Mouse (Mus musculus): ENCODE data around the gene Wipf2. TPM values are rescaled to one million over a fixed set of nuclear protein-coding genes. Genes with fewer than 3 reads are reported as not detected.
"Not testable (repeated sequence)": the region's sequence is repeated elsewhere in the genome, so short reads cannot be mapped to it uniquely, and the experiment has no call there.

The Wipf2 gene
- 10 to 100 TPM; 12.6 to 14.1 TPM for total RNA-seq (2021)

- peak; percentile 98 for DNase-seq
Measured at GRCm38 (mm10) chr11:98863028-98863750, at the start of gene Wipf2. TSS of gene Wipf2 (plus strand) at chr11:98863638.

DNA sequence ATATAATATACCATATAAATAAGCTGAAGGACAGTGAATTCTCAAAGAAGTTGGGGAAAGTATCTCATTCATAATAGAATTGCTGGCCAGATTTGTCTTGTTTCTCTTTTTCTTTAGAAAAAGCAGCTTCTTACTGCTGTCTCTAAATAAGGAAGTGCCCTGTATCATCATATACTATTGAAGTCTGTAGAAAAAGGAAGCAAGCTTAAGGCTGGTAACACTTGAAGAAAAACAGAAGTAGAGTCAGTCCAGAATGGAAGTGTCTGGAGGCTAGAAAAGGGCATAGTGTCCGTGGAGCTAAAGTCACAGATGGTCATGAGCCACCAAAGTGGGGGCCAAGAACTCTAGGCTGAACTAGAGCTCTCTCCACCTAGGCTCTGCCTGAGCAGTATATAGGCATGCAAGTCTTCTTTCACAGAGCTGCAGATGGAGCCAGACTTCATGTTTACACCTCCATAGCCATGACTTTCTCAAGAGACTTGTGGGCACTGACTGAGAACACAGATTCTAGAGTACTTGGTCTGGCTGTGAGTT, 46.7 kb upstream of the Wipf2 start:
- DNase-seq, result no peak

DNA sequence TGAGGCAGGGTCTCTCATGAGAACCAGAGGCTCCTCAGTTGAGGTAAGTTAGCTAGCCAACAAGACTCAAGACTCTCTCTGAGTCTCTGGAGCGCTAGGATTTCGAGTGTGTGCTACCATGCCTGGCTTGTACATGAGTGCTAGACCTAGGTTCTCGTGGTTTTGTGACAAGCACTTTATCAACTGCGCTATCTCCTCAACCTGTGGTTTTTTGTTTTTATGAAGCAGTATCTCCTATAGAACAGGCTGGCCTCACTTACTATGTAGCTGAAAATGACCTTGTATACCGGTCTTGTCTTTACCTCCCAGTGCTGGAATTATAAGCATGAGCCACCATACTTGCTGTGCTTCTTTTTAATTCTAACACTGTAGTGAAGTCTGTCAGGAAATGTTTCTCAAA, 42.5 kb upstream of the Wipf2 start:
- no peak for DNase-seq

GRCm38 (mm10) chr11:98826071-98826470, 37.4 kb upstream of the Wipf2 start:
- not testable (repeated sequence) for DNase-seq

DNA sequence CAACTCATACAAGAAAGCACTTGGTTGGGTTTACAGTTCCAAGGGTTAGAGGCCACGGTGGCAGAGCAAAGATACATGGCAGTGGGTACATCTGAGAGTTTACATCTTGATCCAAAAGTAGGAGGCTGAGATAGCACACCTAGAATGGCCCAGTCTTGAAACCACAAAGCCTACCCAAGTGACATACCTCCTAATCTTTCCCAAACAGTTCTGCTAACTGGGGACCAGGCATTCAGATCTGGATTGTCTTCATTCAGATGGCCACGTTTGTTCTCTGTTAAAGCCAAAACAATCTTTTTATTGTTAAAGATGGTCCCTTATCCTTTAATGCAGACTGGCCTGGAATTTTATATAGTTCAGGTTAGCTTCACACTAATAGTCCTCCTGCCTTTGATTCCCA, 35.6 kb upstream of the Wipf2 start:
- DNase-seq, result no peak

- DNase-seq, result peak; percentile 50
Measured at GRCm38 (mm10) chr11:98829091-98829775, 34.2 kb upstream of the Wipf2 start.

DNA sequence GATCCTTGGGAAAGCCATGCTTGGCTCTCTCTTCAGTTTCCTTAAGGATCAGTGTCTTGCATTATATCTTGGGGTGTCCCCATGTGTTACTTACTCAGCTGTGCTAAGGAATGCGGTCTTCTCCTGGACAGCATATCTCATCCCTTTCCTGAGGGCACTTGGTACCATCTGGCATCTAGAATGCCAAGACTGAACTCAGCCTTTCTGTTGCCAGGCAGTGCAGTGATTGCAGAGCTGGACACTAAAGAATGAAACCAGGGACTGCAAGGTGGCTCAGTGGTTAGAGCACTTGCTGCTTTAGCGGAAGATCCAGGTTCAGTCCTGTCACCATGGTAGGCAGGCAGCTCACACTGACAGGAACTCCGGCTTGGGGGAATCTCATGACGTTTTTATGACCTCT, 33.6 kb upstream of the Wipf2 start:
- DNase-seq, result no peak

DNA sequence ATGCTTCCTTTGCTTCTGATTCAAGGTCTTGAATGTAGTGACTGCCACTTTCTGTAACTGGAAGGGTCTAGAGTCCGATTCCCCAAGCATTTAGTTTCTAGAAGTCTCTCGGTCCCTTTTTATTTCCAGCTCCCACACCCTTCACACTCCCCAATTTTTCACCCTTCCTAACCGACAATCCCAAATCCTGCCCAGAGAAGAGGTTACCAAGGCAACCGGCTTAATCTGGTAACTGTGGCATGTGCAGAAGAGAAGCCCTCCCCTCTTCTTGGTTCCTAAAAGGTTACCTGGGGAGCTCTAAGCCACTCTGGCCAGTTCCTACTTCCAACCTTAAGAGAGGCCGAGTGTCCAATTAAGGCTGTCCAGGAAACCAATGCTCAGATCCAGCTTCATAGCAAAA, 28.1 kb upstream of the Wipf2 start:
- no peak for DNase-seq

DNA sequence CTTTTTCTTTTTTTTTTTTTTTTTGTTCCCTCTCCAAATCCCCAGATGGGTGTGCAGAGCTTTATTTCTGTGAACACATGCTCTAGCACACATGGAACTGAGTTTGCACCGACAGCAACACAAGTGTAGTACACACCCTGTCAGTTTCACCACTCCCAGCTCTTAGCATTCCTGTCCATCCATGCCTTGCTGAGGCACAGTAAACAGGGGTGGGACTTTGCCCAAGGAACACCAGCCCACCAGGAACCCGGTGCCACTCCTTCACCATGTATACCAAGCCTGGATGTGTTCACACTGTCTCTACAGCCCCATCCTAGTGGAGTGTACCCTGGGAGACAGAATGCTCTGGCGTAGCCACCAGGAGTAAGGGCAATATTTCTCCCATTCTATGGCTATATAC, 27.7 kb upstream of the Wipf2 start:
- DNase-seq, result no peak

DNA sequence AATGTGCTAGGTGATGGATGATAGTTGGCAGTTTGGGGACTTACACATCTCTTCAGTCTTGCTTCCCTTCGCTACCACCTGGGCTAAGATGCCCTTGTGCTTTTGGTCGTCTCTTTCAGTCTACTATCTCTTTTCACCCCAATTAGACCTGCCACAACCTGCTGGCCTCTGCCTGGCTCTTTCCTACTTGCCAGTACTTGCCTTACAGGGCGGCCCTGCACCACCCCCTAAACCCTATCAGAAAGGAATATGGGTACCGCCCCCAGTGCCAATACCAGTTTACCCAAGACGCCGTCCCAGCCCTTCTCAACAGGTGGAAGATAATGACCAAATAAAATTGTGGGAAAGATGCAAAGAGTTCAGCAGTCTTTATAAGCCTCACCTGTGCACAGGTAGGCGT, 27.3 kb upstream of the Wipf2 start:
- no peak for DNase-seq

DNA sequence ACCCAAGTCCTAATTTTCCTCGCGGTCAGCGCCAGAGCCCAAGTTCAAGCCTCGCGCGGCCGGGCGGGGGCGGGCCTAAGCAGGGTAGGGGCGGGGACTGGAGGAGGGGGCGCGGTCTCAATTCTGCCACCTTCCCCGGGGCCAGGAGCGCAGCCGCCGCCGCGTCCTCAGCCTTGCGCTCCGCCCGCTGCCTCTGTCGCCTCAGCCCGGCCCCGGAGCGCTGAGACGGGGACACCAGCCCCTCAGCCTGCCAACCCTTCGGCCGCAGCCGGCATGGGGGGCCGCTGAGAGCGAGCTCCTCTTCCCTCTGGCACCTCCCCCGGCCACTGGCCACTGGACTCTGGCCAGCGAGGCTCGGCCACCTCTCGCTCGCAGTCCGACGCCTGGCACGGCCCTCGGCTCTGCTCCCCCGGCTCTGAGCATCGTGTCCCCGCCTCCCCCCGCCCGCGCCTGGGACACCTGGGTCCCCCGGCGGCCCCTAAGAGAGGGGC, 26.7 kb upstream of the Wipf2 start, which contains the start of gene Rapgefl1:
Gene Rapgefl1 (plus strand): TSS at position 135 of the 491 bp plus-strand sequence.
- DNase-seq, result peak; percentile 87

DNA sequence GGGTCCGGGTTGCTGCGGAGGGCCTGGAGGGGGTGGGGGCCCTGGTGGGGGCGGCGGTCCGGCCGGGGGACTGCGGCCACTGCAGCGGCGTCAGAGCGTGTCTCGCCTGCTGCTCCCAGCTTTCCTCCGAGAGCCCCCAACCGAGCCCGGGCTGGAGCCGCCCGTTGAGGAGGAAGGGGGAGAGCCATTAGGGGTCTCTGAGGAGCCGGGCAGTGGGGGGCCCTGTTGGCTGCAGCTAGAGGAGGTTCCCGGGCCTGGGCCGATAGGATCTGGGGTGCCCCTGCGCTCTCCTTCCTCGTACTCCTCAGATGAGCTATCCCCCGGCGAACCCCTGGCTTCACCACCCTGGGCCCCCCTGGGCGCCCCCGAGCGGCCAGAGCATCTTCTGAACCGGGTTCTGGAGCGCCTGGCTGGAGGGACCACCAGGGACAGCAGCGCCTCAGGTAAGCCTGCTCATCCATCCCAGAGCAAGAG, 26.2 kb upstream of the Wipf2 start:
- DNase-seq, result no peak

DNA sequence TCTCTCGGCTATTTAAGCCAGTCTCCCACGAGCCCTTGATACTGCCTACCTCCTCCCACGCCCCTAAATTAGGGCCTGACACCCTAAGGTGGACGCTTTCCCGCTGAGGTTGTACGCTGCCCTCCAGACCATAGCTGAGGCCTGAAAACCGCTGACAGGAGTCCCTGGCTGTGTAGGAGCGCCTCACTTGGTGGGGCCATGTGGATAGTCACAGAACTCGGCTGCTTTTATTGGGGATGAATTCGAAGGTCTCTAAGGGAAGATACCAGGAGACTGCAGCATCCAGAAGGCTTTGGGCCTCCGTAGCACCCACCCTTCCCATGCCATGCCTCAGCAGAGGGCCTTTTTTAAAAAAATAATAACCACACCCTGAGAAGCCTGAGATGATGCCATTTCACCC, 25.5 kb upstream of the Wipf2 start:
- DNase-seq, result no peak

- DNase-seq, result peak; percentile 39
Measured at GRCm38 (mm10) chr11:98838512-98838911, 24.9 kb upstream of the Wipf2 start.

GRCm38 (mm10) chr11:98839402-98839801, 24.0 kb upstream of the Wipf2 start:
- DNase-seq, result no peak

DNA sequence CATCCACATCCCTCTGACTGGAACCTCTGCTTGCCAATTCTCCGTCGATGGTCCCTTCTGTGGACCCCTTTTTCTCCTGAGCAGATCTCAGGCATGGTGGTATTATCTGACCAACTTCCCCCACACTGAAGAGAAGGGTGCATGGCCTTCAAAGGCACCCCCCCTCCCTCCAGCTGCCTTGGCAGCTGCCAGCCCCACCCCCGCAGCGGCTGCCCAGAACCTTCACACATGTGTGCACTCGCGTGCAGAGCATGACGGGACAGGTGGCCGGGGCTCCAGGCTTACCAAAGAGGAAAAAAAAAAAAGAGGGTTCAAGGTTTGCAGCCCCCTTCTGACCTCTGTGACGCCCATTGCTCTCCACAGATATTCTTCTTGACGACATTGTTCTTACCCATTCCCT, 23.5 kb upstream of the Wipf2 start:
- DNase-seq, result no peak

DNA sequence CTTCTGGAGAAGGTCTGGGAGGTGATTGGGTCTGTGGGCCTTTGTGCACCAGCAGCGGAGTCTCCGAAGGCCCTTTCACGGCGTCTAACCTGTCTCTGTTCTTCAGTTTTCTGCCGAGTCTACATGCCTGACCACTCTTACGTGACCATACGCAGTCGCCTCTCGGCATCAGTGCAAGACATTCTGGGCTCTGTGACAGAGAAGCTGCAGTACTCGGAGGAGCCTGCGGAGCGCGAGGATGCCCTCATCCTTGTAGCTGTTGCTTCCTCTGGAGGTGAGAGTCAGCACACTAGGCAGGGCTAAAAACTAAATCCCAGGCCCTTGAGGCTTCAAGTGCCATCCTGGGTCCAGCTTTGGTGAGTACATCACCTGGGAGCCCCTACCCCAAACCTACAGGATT, 17.4 kb upstream of the Wipf2 start:
- DNase-seq, result no peak

DNA sequence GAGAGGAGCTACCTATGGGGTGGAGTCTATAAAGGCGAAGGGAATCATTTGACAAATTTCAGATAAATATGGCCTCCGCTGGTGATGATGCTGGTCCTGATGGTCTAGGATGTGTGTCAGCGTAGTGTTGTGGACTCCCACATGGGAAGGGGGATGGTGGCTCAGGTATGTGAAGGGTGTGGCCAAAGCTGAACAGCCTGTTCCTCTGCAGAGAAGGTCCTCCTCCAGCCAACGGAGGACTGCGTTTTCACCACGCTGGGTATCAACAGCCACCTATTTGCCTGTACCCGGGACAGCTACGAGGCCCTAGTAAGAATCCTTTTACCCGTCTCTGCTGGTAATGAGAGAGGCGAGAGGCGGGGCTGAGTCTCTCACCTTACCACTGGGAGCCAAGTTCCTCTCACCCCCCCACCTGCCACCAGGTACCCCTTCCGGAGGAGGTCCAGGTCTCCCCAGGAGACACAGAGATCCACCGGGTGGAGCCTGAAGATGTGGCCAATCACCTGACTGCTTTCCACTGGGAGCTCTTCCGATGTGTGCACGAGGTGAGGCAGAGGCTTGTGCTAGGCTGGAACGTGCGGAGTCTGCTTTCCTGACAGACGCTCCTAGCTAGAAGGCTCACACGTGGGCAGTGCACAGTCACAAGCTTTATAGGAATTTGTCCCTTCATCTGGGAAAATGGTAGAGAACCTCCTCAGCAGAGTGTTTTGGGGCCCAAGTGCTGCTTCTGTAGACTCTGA, 16.4 kb upstream of the Wipf2 start:
- DNase-seq, result no peak

DNA sequence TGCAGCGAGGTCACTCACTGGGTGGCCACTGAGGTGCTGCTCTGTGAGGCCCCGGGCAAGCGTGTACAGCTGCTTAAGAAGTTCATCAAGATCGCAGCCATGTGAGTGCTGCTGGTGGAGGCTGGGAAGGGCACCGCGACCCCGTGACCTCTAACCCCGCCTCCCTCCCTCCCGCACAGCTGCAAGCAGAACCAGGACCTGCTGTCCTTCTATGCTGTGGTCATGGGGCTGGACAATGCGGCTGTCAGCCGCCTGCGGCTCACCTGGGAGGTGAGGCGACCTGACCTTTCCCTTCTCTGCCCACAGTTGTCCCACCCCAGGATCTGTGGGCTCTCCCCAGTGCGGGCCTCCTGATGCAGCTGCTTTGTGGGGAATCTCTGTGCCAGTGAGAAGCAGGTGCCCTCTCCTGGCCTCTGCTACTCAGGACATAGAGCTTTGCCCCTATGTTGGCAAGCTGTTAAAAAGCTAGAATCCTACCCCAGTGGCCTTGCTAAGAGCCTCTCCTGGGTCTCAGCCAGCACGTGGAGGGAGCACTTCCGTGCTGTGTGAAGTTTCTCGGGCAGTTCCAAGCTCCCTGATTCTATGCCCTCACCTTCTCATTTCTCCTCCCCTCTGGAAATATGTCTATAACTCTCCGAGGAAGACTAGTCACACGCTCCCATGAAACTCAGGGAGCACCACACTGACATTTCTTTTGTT, 14.1 kb upstream of the Wipf2 start:
- DNase-seq, result no peak

GRCm38 (mm10) chr11:98850100-98851093, 13.0 kb upstream of the Wipf2 start:
- no peak for DNase-seq

- no peak for DNase-seq
Measured at GRCm38 (mm10) chr11:98854116-98854515, 9.3 kb upstream of the Wipf2 start.
